Mouse (Mus musculus) gastrocnemius, adult 18-20 months (tissue): ENCODE data around the gene Lama4. TPM values are rescaled to one million over a fixed set of nuclear protein-coding genes. Genes with fewer than 3 reads are reported as not detected.
A peak's percentile ranks its signal among the peaks of the same experiment; 100 is the strongest.

ENCODE experiments used
- DNase-seq: peaks from one replicate; pipeline ENCODE4 v3.0.0; 2021; ENCODE audit warnings: low spot score
- total RNA-seq, 2 experiments: library from RNA; stranded (reverse); gene quantifications; 2 replicates each; pipeline ENCODE4 v1.2.3; 2021

Gene Lama4
- total RNA-seq, 2 experiments from 2014 or later, result 13.7 to 19.2 TPM

- DNase-seq, result peak; percentile 43
Measured at GRCm38 (mm10) chr10:39047775-39048174, 82.5 kb downstream of the Lama4 start.

- DNase-seq, result no peak
Measured at GRCm38 (mm10) chr10:39049581-39050294, 84.4 kb downstream of the Lama4 start.

- no peak for DNase-seq
Measured at GRCm38 (mm10) chr10:39056050-39056449, 90.7 kb downstream of the Lama4 start.

- DNase-seq, result no peak
Measured at GRCm38 (mm10) chr10:39064732-39065131, 99.4 kb downstream of the Lama4 start.

- no peak for DNase-seq
Measured at GRCm38 (mm10) chr10:39065449-39065848, 100.1 kb downstream of the Lama4 start.

- no peak for DNase-seq
Measured at GRCm38 (mm10) chr10:39066061-39066460, 100.7 kb downstream of the Lama4 start.

GRCm38 (mm10) chr10:39066962-39067361 lies 101.6 kb downstream of the Lama4 start:
- peak; percentile 80 for DNase-seq

GRCm38 (mm10) chr10:39072048-39072447 lies 106.7 kb downstream of the Lama4 start:
- no peak for DNase-seq

GRCm38 (mm10) chr10:39096981-39097380 lies 131.7 kb downstream of the Lama4 start:
- peak; percentile 20 for DNase-seq

- no peak for DNase-seq
Measured at GRCm38 (mm10) chr10:39098746-39099145, 133.4 kb downstream of the Lama4 start.

GRCm38 (mm10) chr10:39104803-39105449 lies 139.6 kb downstream of the Lama4 start:
- no peak for DNase-seq

GRCm38 (mm10) chr10:39106413-39106812 lies 141.1 kb downstream of the Lama4 start:
- DNase-seq, result no peak

- no peak for DNase-seq
Measured at GRCm38 (mm10) chr10:39106935-39107334, 141.6 kb downstream of the Lama4 start.

GRCm38 (mm10) chr10:39108837-39109488 lies 143.6 kb downstream of the Lama4 start:
- no peak for DNase-seq

GRCm38 (mm10) chr10:39109489-39109874 lies 144.2 kb downstream of the Lama4 start:
- no peak for DNase-seq

GRCm38 (mm10) chr10:39121412-39121811 lies 156.1 kb downstream of the Lama4 start:
- DNase-seq, result no peak

- peak; percentile 92 for DNase-seq
Measured at GRCm38 (mm10) chr10:39133462-39134310, 168.4 kb downstream of the Lama4 start, which contains the start of the genes Fam229b and Tube1. Fam229b (minus strand) TSS chr10:39133914. Tube1 (plus strand) TSS chr10:39133976.

GRCm38 (mm10) chr10:39137766-39138165 lies 172.5 kb downstream of the Lama4 start:
- DNase-seq, result no peak

GRCm38 (mm10) chr10:39138761-39139160 lies 173.4 kb downstream of the Lama4 start:
- DNase-seq, result no peak

- no peak for DNase-seq
Measured at GRCm38 (mm10) chr10:39140843-39141242, 175.5 kb downstream of the Lama4 start.

- no peak for DNase-seq
Measured at GRCm38 (mm10) chr10:39141401-39141800, 176.1 kb downstream of the Lama4 start.
